Mouse (Mus musculus): ENCODE measurements around the gene Pcbp1. TPM values are rescaled to one million over a fixed set of nuclear protein-coding genes. Genes with fewer than 3 reads are reported as not detected.
"Not testable (repeated sequence)": the region's sequence is repeated elsewhere in the genome, so short reads cannot be mapped to it uniquely, and the experiment has no call there.

The Pcbp1 gene
- 45.7 and 49.3 TPM in 2 replicates for total RNA-seq (2014; rRNA removed)
- polyA plus RNA-seq (2015; fragmentation: Nextera tagmentation; extraction: Ambion mirVana), result 340 and 351 TPM in 2 replicates

DNA sequence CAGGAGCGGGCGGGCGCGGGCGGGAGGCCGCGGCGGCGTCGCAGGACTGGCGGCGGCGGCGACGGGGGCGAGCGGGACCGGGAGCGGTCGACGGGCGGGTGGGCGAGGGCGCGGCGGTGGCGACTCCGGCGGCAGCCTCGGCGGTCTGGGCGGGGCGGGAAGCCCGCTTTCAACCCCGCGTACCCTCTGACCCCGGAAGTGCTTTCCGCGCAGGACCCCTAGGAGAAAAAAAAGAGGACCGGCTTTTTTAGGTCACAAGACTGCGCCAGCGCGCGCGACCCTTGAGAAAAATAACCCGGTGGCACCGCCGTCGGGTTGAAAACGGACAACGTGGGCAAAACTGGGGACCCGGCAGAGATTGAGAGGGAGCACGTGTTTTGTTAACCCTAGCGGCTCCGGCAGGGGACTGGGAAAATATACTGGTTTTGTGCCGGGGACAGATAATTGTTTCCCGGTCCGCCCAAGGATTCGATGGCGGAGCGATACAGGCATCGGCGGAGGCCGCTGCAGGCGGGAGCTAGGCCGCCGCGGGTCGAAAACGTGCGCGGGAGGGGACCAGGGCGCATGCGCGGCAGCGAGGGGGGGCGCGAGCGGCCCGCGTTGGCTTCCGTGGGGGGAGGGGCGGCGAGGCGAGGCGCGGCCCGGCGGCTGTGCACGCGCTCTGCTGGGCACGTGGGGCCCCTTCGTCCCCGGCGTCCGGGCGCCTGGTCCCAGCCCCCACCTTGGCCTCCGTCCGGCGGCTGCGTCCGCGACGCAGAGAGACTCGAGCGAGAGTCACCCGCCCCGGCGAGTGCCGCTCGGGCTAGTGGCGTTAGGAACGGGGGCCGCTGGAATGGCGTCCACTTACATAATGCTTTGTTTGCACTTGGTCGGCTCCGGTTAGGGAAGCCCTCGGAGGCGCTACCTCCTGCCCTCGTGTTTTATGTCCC is at the start of gene Pcbp1:
Gene Pcbp1 (minus strand): TSS at position 290 of the 929 bp plus-strand sequence.
- TF ChIP-seq CTCF (IDR thresholded peaks at IDR 0.05; ENCODE audit: low read depth), result no peak

DNA sequence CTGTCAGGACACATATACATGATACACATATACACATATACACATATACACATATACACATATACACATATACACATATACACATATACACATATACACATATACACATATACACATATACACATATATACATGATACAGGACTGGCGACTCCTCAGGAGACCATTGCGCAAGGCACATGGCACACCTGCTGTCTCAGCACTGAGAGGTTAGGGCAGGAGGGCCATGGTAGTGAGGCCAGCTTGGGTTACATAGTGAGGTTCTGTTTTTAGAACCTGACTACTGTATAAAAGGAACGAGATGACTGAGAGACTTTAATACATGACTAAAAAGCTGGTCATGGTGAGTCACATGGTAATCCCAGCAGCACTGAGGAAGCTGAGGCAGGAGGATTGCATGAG is 48.4 kb upstream of the Pcbp1 start:
- H3K9me3 ChIP-seq (ENCODE audit: low read length), result no peaks in the 10 kb centered on the region
- DNase-seq (no peak), ATAC-seq (no peak)
- H3K4me2 ChIP-seq (ENCODE audit: low read depth), result no peak overlapping the region
- no peak overlapping the region for H3K9ac ChIP-seq
- no peak overlapping the region for H3K27ac ChIP-seq (ENCODE audit: low read depth, low read length)
- no peak for TF ChIP-seq CTCF (IDR thresholded peaks at IDR 0.05; ENCODE audit: low read depth)
- H3K36me3 ChIP-seq (ENCODE audit: insufficient read depth), result no peaks in the 10 kb centered on the region
- 96% methylated on average over 3 of the region's 3 CpGs for WGBS
- H3K4me3 ChIP-seq (ENCODE audit: low read depth, low read length), result no peak overlapping the region
- H3K4me1 ChIP-seq (ENCODE audit: insufficient read depth), result no peaks in the 10 kb centered on the region
- no peaks in the 10 kb centered on the region for H3K27me3 ChIP-seq (ENCODE audit: insufficient read depth, low read length)

More for the DNA sequence above, at the start of gene Pcbp1:
- ATAC-seq, result peak; percentile 78
- DNase-seq, result peak; percentile 98
- Histone ChIP-seq H3K4me2 (ENCODE audit: low read depth) (peak within 1 kb of the TSS; percentile 87), H3K27ac (ENCODE audit: low read depth, low read length) (peak within 1 kb of the TSS; percentile 100), H3K27me3 (ENCODE audit: insufficient read depth, low read length) (no peaks in the 10 kb centered on the region), H3K36me3 (ENCODE audit: insufficient read depth) (0 out of 2 replicates have a peak, but pooled peaks cover 3% of the 10 kb centered on the region), H3K4me1 (ENCODE audit: insufficient read depth) (peaks cover 12% of the 10 kb centered on the region), H3K9me3 (ENCODE audit: low read length) (no peaks in the 10 kb centered on the region), H3K9ac (peak within 1 kb of the TSS; percentile 99), H3K4me3 (ENCODE audit: low read depth, low read length) (peak within 1 kb of the TSS; percentile 95)
- 3% methylated on average over 93 of the region's 120 CpGs for WGBS

DNA sequence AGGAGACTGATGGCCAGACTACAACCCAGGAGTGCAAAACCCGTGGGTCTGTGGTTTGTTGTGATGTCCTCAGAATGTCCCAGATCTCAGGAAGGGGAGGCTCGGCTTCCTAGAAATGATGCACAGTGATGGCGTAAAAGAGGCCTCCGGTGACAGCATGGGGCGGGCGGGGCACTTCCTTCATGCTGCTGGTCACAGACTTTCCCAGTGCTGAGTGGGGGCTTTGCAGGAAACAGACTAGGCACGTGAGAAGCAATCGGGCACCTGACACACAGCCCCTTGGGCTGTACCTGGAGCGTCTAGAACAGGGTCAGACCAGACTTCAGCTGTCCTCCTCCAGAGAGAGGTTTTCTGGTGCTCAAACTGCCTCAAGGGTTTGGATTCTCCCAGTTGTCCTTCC is 44.7 kb upstream of the Pcbp1 start:
- Histone ChIP-seq H3K36me3 (ENCODE audit: insufficient read depth) (peaks cover 12% of the 10 kb centered on the region), H3K4me3 (ENCODE audit: low read depth, low read length) (no peak overlapping the region), H3K4me2 (ENCODE audit: low read depth) (no peak overlapping the region), H3K4me1 (ENCODE audit: insufficient read depth) (0 out of 2 replicates have a peak, but pooled peaks cover 8% of the 10 kb centered on the region), H3K27me3 (ENCODE audit: insufficient read depth, low read length) (no peaks in the 10 kb centered on the region), H3K9ac (no peak overlapping the region), H3K27ac (ENCODE audit: low read depth, low read length) (no peak overlapping the region), H3K9me3 (ENCODE audit: low read length) (no peaks in the 10 kb centered on the region)
- ATAC-seq, result no peak
- WGBS, result 73% methylated on average over 9 of the region's 9 CpGs
- no peak for TF ChIP-seq CTCF (IDR thresholded peaks at IDR 0.05; ENCODE audit: low read depth)
- no peak for DNase-seq

DNA sequence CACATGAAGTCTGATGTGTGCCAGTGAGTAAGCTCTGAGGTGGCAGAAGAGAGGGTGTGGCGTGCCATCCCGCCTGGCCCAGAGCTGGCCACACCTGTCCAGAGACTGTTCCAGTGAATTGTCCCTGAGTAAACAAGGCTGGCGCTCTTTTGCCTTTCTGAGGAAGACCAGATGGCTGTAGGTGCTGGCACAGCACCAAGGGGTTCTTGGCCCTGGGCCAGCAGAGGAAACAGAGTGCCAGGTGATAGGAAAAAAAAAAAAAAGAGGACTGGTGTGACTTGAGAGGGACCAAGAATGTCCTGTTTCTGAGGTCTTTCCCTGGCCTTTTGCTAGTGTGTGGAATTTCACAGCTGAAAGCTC is 43.3 kb upstream of the Pcbp1 start:
- ATAC-seq, result no peak
- 40% methylated on average over 3 of the region's 3 CpGs for WGBS
- no peaks in the 10 kb centered on the region for H3K9me3 ChIP-seq (ENCODE audit: low read length)

DNA sequence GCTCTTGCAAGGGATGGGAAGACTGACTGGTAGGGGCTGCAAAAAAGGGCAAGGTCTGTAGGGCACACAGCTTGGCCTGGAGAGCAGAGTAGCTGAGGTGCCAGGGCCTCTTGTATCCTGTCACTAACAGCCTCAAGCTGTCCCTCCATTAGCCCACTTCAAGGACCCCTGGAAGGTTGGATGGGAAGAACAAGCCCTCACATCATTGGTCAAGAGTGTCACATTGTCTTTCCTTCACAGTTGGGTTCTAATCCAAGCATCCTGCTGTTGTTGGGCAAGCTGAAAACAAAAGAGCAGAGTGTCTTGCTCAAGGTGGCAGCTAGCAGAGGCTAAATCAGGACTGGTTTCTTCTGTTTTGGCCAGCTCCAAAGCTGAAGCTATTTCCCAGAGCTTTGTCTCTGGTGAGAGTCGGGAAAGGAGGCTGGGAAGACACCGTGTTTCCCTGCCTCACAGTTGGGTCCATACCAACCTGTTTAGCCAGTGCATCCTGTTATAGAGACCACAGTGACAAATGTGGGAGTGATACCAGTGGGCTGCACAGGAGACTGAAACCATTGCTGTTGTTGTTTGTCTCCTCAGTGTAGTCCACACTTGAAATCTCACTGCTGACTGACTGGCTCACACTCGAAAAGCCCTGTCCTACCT is 42.8 kb upstream of the Pcbp1 start:
- Histone ChIP-seq H3K9me3 (ENCODE audit: low read length) (no peaks in the 10 kb centered on the region), H3K4me3 (ENCODE audit: low read depth, low read length) (no peak overlapping the region), H3K9ac (no peak overlapping the region), H3K27ac (ENCODE audit: low read depth, low read length) (no peak overlapping the region), H3K4me1 (ENCODE audit: insufficient read depth) (0 out of 2 replicates have a peak, but pooled peaks cover 8% of the 10 kb centered on the region), H3K27me3 (ENCODE audit: insufficient read depth, low read length) (no peaks in the 10 kb centered on the region), H3K4me2 (ENCODE audit: low read depth) (no peak overlapping the region), H3K36me3 (ENCODE audit: insufficient read depth) (peaks cover 30% of the 10 kb centered on the region)
- 22% methylated on average over 3 of the region's 3 CpGs for WGBS
- no peak for DNase-seq
- no peak for TF ChIP-seq CTCF (IDR thresholded peaks at IDR 0.05; ENCODE audit: low read depth)
- ATAC-seq, result no peak

More for the DNA sequence above, 43.3 kb upstream of the Pcbp1 start:
- peaks cover 26% of the 10 kb centered on the region for H3K36me3 ChIP-seq (ENCODE audit: insufficient read depth)
- 0 out of 2 replicates have a peak, but pooled peaks cover 8% of the 10 kb centered on the region for H3K4me1 ChIP-seq (ENCODE audit: insufficient read depth)
- no peak overlapping the region for H3K4me3 ChIP-seq (ENCODE audit: low read depth, low read length)
- H3K4me2 ChIP-seq (ENCODE audit: low read depth), result no peak overlapping the region
- no peaks in the 10 kb centered on the region for H3K27me3 ChIP-seq (ENCODE audit: insufficient read depth, low read length)
- TF ChIP-seq CTCF (IDR thresholded peaks at IDR 0.05; ENCODE audit: low read depth), result no peak
- H3K9ac ChIP-seq, result no peak overlapping the region
- peak; percentile 31 for DNase-seq
- no peak overlapping the region for H3K27ac ChIP-seq (ENCODE audit: low read depth, low read length)

DNA sequence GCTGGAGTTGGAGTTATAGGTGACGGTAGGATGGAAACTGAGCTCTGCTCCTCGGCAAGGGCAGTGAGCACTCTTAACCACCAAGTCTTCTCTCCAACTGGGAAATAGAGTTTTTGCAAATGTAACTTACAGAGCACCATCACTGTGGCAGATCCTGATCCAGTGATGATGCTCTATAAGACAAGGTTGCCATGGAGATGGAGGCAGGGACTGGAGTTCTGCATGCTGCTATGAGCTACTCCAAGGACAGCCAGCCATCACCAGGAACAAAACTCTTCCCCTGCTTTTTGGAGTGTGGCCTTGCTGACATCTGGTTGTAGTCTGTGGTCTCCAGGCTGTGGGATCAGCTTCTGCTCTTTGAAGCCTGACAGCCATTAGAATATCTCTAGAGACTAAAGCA is 39.7 kb upstream of the Pcbp1 start:
- TF ChIP-seq CTCF (IDR thresholded peaks at IDR 0.05; ENCODE audit: low read depth), result no peak
- WGBS, result 97% methylated on average over 2 of the region's 2 CpGs

DNA sequence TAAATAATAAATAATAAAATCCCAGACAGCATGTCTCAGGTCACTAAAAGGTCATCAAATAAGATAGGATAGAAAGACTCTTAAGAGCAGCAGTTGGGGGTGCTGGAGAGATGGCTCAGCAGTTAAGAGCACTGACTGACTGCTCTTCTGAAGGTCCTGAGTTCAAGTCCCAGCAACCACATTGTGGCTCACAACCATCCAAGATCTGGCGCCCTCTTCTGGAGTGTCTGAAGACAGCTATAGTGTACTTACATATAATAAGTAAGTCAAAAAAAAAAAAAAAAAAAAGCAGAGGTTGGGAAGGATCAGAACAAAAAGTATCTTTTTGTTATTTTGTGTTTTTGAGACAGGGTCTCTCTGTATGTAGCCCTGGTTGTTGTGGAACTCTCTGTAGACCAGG is 31.1 kb upstream of the Pcbp1 start:
- not testable (repeated sequence) for H3K27me3 ChIP-seq (ENCODE audit: insufficient read depth, low read length); H3K4me3 ChIP-seq (ENCODE audit: low read depth, low read length); H3K4me2 ChIP-seq (ENCODE audit: low read depth); H3K27ac ChIP-seq (ENCODE audit: low read depth, low read length); DNase-seq; H3K9ac ChIP-seq; ATAC-seq; H3K4me1 ChIP-seq (ENCODE audit: insufficient read depth); H3K9me3 ChIP-seq (ENCODE audit: low read length)
- peaks cover 23% of the 10 kb centered on the region for H3K36me3 ChIP-seq (ENCODE audit: insufficient read depth)
- WGBS, result 93% methylated on average over 1 of the region's 1 CpGs

More for the DNA sequence above, 39.7 kb upstream of the Pcbp1 start:
- ATAC-seq (peak; percentile 53; the same call in 1 of the 2 replicates), DNase-seq (no peak)
- H3K4me2 ChIP-seq (ENCODE audit: low read depth), result no peak overlapping the region
- no peaks in the 10 kb centered on the region for H3K27me3 ChIP-seq (ENCODE audit: insufficient read depth, low read length)
- H3K27ac ChIP-seq (ENCODE audit: low read depth, low read length), result no peak overlapping the region
- H3K9ac ChIP-seq, result no peak overlapping the region
- H3K9me3 ChIP-seq (ENCODE audit: low read length), result no peaks in the 10 kb centered on the region
- H3K4me1 ChIP-seq (ENCODE audit: insufficient read depth), result 0 out of 2 replicates have a peak, but pooled peaks cover 8% of the 10 kb centered on the region
- no peak overlapping the region for H3K4me3 ChIP-seq (ENCODE audit: low read depth, low read length)
- peaks cover 37% of the 10 kb centered on the region for H3K36me3 ChIP-seq (ENCODE audit: insufficient read depth)

Data from forebrain, postnatal 0 days (tissue).